Mouse (Mus musculus) embryonic facial prominence, embryonic 11.5 days (tissue): ENCODE measurements at regions not wholly inside any gene's neighbourhood (a gene's known extent, or its start where the extent isn't known, plus 50 kb on each side); places are given as distances from the start of the nearest gene placed in this dataset.

Experiments used
- ATAC-seq: fragments of 200-750 bp; cut with Nextera tagmentation; replicated peaks from 2 replicates; pipeline ENCODE4 v1.8.0; 2017; ENCODE audit warnings: low read depth; ENCODE audit not compliant: insufficient number of reproducible peaks, low FRiP score, low TSS enrichment
- DNase-seq: peaks from one replicate; pipeline ENCODE4 v3.0.0-alpha.2; 2015; ENCODE audit warnings: low spot score
- H3K27ac ChIP-seq: fragments of 300-500 bp; sonication (generic); replicated peaks from 2 replicates; pipeline ENCODE4 v1.5.1; 2014; ENCODE audit warnings: mild to moderate bottlenecking, low read depth, low read length, control low read depth
- H3K27me3 ChIP-seq: fragments of 300-500 bp; sonication (generic); 2 replicates; pipeline ENCODE4 v1.6.1; 2014; ENCODE audit warnings: mild to moderate bottlenecking, low read length, moderate library complexity, mixed read lengths; ENCODE audit not compliant: control insufficient read depth, insufficient read depth
- H3K36me3 ChIP-seq: fragments of 300-500 bp; sonication (generic); replicated peaks from 2 replicates; pipeline ENCODE4 v1.6.1; 2014; ENCODE audit warnings: low read depth, mild to moderate bottlenecking, low read length, moderate library complexity, mixed read lengths; ENCODE audit not compliant: control insufficient read depth, insufficient read depth
- H3K4me1 ChIP-seq: fragments of 300-500 bp; sonication (generic); 2 replicates; pipeline ENCODE4 v1.6.1; 2014; ENCODE audit warnings: low read length, mixed read lengths; ENCODE audit not compliant: control insufficient read depth, insufficient read depth
- H3K4me2 ChIP-seq: fragments of 300-500 bp; sonication (generic); 2 replicates; pipeline ENCODE4 v1.6.1; 2014; ENCODE audit warnings: low read depth, mild to moderate bottlenecking, control low read depth, low read length, moderate library complexity
- H3K4me3 ChIP-seq: fragments of 300-500 bp; sonication (generic); 2 replicates; pipeline ENCODE4 v1.5.1; 2014; ENCODE audit warnings: low read depth, low read length, control low read depth
- H3K9ac ChIP-seq: fragments of 300-500 bp; sonication (generic); replicated peaks from 2 replicates; pipeline ENCODE4 v1.6.1; 2014; ENCODE audit warnings: mild to moderate bottlenecking, control low read depth, low read length
- H3K9me3 ChIP-seq: fragments of 300-500 bp; sonication (generic); replicated peaks from 2 replicates; pipeline ENCODE4 v1.6.1; 2016; ENCODE audit warnings: mild to moderate bottlenecking, low read length, inconsistent platforms, mixed read lengths; ENCODE audit not compliant: control insufficient read depth
- WGBS: fragments of 180-500 bp; shearing (Covaris S2); extraction: QIAGEN DNeasy Blood & Tissue Kit; methylation state at CpG from one replicate; pipeline ENCODE4 v1.1.7; 2014; 5-methylcytosine and 5-hydroxymethylcytosine counted together

DNA sequence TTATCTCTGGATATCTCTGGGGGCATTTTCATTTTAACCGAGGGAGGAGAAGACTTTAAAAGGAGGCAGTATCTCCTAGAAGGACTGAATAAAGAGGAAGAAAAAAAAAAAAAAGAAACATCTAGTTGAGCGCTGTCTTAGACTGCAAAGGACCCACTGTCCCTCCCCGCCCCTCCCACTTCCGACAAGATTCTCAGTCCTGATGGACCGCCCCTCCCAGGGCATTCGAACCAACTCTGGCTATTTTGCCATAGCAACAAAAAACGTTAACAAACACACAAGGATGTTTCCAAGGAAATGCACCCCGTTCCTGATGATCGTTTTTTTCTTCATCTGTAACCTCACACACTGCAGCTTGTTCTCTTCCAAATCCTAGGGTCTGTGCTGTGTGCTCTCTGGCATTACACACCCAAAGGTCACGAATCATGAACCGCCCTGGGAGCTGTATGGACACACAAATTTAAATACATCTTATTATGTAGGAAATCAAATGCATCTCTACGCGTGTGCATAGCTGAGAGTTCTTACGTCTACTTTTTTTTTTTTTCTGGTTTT lies 75.8 kb downstream of the Rnd3 start:
- ATAC-seq = no peak
- no peak for DNase-seq
- Histone ChIP-seq H3K36me3 (no peaks in the 10 kb centered on the region), H3K4me2 (no peak overlapping the region), H3K9ac (no peak overlapping the region), H3K4me1 (no peaks in the 10 kb centered on the region), H3K27me3 (no peaks in the 10 kb centered on the region), H3K27ac (no peak overlapping the region), H3K4me3 (no peak overlapping the region), H3K9me3 (no peaks in the 10 kb centered on the region)
- WGBS = 67% methylated on average over 14 of the region's 14 CpGs

DNA sequence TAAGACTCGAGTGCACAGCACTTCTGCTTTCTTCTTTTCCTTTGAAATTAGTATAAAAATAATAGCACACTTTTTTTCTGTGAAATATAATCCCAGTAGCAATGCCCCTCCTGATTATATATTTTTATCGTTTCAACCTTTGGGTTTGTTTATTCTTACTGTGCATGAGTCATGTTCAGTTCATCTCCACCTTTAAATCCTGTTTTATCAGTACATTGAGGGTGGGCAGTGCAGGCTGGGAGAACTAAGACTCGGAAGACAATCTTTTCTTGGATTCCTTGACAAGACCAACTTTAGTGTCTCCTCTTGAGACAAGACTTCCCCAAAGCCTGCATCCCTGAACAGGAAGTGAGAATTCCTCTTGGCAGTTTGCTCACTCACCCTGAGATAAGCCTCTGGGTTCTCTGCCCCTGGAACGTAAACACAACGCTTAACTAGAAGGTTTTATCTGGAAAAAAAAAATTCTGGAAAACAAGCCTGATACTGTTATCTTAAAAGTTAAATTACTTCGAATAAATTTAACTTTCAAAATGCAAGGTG lies 76.5 kb downstream of the Rnd3 start:
- Histone ChIP-seq H3K36me3 (no peaks in the 10 kb centered on the region), H3K9ac (no peak overlapping the region), H3K4me2 (no peak overlapping the region), H3K4me3 (no peak overlapping the region), H3K27me3 (no peaks in the 10 kb centered on the region), H3K9me3 (no peaks in the 10 kb centered on the region), H3K27ac (no peak overlapping the region), H3K4me1 (no peaks in the 10 kb centered on the region)
- 57% methylated on average over 6 of the region's 6 CpGs for WGBS
- DNase-seq = no peak
- no peak for ATAC-seq

DNA sequence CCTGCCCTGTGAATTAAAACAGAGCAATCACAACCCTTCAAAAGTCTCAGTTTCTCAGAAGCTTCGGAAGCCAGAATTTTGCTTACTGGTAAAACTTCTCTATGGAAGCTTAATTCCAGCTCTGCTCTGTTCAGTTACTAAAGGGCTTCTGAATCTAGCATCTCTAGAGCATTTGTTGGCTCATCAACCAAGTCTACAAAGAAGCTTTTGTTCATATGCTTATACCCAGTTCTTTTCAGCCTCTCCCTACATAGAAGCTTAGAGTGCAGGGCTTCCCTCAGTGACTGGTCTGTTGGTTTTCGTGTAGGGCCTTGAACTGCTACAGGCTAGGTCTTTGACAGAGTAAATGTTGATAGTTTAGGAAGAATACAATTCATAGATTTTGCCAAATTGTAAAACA lies 78.0 kb downstream of the Rnd3 start:
- WGBS = 67% methylated on average over 2 of the region's 2 CpGs

DNA sequence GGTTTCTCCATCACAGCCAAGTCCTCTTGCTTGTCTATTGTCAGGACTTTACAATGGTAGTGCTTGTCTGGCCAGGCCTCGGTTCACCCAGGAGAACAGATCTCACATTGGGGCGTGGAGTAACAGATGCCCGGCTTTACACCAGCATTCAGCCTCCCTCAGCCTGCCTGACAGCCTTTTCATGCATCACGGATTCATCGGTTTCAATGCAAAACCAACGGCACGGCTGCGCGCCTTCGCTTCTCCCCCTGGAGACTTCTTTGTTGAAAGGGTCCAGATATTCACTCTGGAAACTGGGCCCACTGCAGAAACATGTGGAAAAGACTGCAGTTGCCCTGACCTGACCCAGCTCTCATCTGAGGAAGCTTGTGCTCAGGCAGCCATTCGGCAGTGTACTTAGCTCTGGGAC lies 82.5 kb downstream of the Rnd3 start:
- Histone ChIP-seq H3K36me3 (no peaks in the 10 kb centered on the region), H3K4me1 (no peaks in the 10 kb centered on the region), H3K4me2 (no peak overlapping the region), H3K9ac (0 out of 2 replicates have a peak overlapping the region, but pooled peaks have one; percentile 6), H3K4me3 (no peak overlapping the region), H3K27me3 (no peaks in the 10 kb centered on the region), H3K9me3 (no peaks in the 10 kb centered on the region), H3K27ac (0 out of 2 replicates have a peak overlapping the region, but pooled peaks have one; percentile 52)
- WGBS = 47% methylated on average over 11 of the region's 11 CpGs
- ATAC-seq (peak; percentile 82), DNase-seq (peak; percentile 41)

More for the DNA sequence above, 78.0 kb downstream of the Rnd3 start:
- no peaks in the 10 kb centered on the region for H3K36me3 ChIP-seq
- H3K9ac ChIP-seq = no peak overlapping the region
- no peaks in the 10 kb centered on the region for H3K4me1 ChIP-seq
- DNase-seq = no peak
- no peaks in the 10 kb centered on the region for H3K27me3 ChIP-seq
- no peaks in the 10 kb centered on the region for H3K9me3 ChIP-seq
- no peak overlapping the region for H3K4me3 ChIP-seq
- H3K4me2 ChIP-seq = no peak overlapping the region
- H3K27ac ChIP-seq = no peak overlapping the region
- no peak for ATAC-seq

DNA sequence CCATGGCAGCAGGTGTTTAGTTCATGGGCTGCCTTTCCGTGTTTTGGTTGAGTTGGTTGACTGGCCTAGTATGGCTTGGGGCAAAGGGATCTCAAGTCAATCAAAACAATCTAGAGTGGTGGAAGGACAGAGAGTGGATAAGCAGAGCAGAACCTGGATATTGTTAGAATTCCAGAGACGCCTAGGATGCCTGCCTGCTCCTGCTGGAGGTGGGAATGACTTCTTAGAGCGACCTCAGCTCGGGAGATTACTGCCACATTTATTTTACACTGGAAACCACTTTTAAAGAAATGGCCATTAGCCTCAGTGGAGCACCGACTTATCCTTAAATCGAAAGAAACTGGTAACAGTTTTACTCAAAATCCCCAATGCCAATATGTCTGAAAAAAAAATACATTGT lies 83.1 kb downstream of the Rnd3 start:
- Histone ChIP-seq H3K27me3 (no peaks in the 10 kb centered on the region), H3K4me3 (no peak overlapping the region), H3K36me3 (no peaks in the 10 kb centered on the region), H3K4me1 (no peaks in the 10 kb centered on the region), H3K9me3 (no peaks in the 10 kb centered on the region), H3K9ac (no peak overlapping the region), H3K27ac (no peak overlapping the region), H3K4me2 (no peak overlapping the region)
- peak; percentile 30 for DNase-seq
- WGBS = 48% methylated on average over 6 of the region's 6 CpGs
- no peak for ATAC-seq

DNA sequence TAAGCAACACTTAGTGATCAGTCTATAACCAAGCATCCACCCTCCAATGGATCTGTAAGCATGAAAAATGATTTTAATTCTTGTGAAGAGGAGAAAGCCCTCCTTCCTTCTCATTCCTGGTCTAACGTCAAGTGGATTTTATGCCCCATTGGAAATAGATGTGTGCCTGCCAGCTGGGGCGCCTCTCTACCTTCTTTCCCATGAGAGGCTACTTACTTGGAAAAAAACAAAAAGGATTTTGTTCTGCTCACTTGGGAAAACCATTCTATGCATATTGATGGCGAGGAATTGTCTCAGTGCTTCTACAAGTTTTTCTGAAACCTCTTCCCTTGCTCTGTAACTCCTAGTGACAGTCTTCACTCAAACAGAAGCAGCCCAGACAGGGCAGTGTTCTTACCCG lies 84.1 kb downstream of the Rnd3 start:
- WGBS = 76% methylated on average over 4 of the region's 4 CpGs
- H3K4me1 ChIP-seq = no peaks in the 10 kb centered on the region
- H3K9me3 ChIP-seq = no peaks in the 10 kb centered on the region
- H3K27me3 ChIP-seq = no peaks in the 10 kb centered on the region
- no peak for DNase-seq
- no peak overlapping the region for H3K4me3 ChIP-seq
- no peaks in the 10 kb centered on the region for H3K36me3 ChIP-seq
- no peak overlapping the region for H3K9ac ChIP-seq
- H3K4me2 ChIP-seq = no peak overlapping the region
- no peak overlapping the region for H3K27ac ChIP-seq
- ATAC-seq = no peak

DNA sequence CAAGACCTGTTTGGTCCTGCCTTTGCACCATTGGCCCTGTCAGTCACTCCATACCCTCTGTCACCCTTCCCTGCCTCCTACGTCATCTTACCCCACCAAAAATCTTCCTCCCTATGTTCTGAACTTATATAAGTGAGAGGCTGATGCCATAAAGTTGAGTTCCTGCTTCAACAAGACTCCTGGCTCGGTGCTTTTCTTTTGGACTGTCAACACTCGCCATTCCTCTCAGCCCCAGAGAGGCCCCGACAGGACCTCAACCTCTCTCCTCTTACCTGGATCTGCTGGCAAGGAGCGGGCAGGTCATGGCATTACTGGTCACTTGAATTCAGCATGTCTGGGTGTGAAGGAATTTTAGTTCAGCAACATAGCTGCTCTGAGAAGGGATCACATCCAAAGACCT lies 86.9 kb downstream of the Rnd3 start:
- H3K9ac ChIP-seq = no peak overlapping the region

DNA sequence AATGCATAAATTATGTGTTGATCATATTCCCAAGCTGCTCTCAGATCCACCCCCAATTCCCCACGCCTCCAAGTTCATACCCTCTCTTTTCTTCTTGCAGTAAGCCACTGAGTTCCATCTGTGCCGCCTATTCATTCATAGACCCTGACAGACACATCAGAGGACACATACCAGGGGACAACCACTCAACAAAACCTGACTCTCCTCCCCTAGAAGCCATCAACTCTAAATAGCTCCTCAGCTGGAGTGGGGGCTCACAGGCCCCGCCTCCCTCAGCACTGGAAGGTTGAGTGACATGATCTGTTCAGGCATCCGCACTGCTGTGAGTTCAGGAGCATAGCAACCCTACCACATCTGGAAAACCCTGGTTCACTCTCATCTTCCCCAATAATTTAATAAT lies 90.8 kb downstream of the Rnd3 start:
- H3K36me3 ChIP-seq = no peaks in the 10 kb centered on the region
- H3K9me3 ChIP-seq = no peaks in the 10 kb centered on the region
- ATAC-seq = no peak
- no peaks in the 10 kb centered on the region for H3K27me3 ChIP-seq
- WGBS = 67% methylated on average over 4 of the region's 4 CpGs
- no peak overlapping the region for H3K9ac ChIP-seq
- no peaks in the 10 kb centered on the region for H3K4me1 ChIP-seq
- no peak overlapping the region for H3K4me2 ChIP-seq
- H3K27ac ChIP-seq = no peak overlapping the region
- no peak overlapping the region for H3K4me3 ChIP-seq
- DNase-seq = no peak

More for the DNA sequence above, 86.9 kb downstream of the Rnd3 start:
- no peaks in the 10 kb centered on the region for H3K36me3 ChIP-seq
- H3K4me3 ChIP-seq = no peak overlapping the region
- H3K4me2 ChIP-seq = no peak overlapping the region
- WGBS = 88% methylated on average over 5 of the region's 5 CpGs
- H3K4me1 ChIP-seq = no peaks in the 10 kb centered on the region
- no peaks in the 10 kb centered on the region for H3K27me3 ChIP-seq
- ATAC-seq (no peak), DNase-seq (no peak)
- H3K27ac ChIP-seq = no peak overlapping the region
- no peaks in the 10 kb centered on the region for H3K9me3 ChIP-seq
